Mouse (Mus musculus): ENCODE measurements at regions not wholly inside any gene's neighbourhood (a gene's known extent, or its start where the extent isn't known, plus 50 kb on each side); places are given as distances from the start of the nearest gene placed in this dataset.

DNA sequence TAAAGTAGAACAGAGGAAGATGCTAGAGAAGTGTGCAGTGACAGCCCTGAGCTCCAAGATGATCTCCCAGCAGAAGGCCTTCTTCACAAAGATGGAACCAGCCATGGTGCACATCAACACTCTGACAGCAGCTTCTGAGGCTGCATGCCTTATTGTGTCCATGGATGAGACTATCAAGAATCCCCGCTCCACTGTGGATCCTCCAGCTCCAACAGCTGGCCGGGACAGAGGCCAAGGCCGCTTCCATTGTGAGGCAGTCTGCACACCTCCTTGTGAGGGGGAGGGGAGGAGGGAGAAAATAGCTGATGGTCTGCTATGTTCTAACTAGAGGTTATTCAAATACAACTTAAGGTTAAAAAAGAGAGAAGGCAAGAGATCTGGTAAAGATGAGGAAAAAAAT lies 231.4 kb upstream of the Rack1 start:
- H3K4me3 ChIP-seq (ENCODE audit: low read depth, low read length): no peak overlapping the region
- H3K9me3 ChIP-seq (ENCODE audit: control insufficient read depth, low read length): no peaks in the 10 kb centered on the region
- H3K4me1 ChIP-seq (replicated peaks; ENCODE audit: control insufficient read depth, insufficient read depth): no peaks in the 10 kb centered on the region
- WGBS: 76% methylated on average over 3 of the region's 3 CpGs
- H3K9ac ChIP-seq (ENCODE audit: low read length): no peak overlapping the region
- DNase-seq (ENCODE audit: low spot score) (no peak), ATAC-seq (ENCODE audit: low FRiP score, low TSS enrichment) (no peak)
- H3K27ac ChIP-seq (replicated peaks): no peak overlapping the region
- H3K4me2 ChIP-seq (replicated peaks; ENCODE audit: low read depth): no peak overlapping the region
- TF ChIP-seq EP300 (optimal IDR thresholded peaks at IDR 0.05): no peak
- no peak for TF ChIP-seq CTCF (IDR thresholded peaks at IDR 0.05; ENCODE audit: low read depth)
- H3K36me3 ChIP-seq (ENCODE audit: control insufficient read depth, insufficient read depth, low read length): no peaks in the 10 kb centered on the region
- no peaks in the 10 kb centered on the region for H3K27me3 ChIP-seq (ENCODE audit: control insufficient read depth, insufficient read depth, low read length)

DNA sequence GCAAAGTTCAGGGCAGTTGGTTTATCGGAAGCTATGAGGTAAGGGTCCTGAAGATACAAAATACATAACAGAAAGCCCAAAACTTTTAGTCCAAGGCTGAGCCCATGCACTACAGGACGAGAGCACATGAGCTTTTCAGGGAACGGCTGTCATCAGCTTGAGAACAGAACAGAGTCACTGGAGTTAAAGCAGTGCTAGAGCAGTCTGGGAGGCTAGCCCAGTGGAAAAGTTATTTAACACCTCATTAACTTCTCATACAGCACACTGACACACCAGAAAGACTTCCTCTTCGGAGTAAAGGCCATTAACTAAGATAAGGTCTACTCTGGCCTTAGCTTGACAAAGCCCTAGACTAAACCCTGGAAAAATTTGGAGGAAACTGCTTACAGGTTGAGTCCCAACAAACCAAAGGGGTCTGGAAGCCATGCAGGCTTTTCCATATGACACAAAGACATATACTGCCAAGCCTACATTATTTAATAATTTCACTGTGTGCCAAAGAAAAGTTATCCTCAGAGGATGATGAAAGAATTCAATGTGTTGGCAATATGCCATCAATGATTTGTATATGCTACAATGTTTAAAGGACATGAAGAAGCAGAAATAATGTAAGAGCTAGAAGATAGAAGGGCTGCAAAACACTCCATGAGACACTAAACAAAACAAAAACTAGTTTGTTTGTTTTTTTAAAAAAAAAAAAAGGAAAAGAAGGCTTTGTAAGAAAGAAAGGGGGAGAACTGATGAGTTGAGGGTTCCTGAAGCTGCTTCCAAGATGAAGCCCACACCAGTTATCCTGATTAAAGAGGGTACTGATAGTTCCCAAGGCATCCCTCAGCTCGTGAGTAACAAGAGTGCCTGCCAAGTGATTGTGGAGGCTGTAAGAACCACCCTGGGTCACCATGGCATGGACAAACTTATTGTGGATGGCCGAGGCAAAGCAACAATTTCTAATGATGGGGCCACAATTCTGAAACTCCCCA lies 232.3 kb upstream of the Rack1 start:
- TF ChIP-seq EP300 (optimal IDR thresholded peaks at IDR 0.05) (no peak), CTCF (IDR thresholded peaks at IDR 0.05; ENCODE audit: low read depth) (no peak)
- Histone ChIP-seq H3K9me3 (ENCODE audit: control insufficient read depth, low read length) (no peaks in the 10 kb centered on the region), H3K27ac (replicated peaks) (no peak overlapping the region), H3K36me3 (ENCODE audit: control insufficient read depth, insufficient read depth, low read length) (no peaks in the 10 kb centered on the region), H3K4me3 (ENCODE audit: low read depth, low read length) (no peak overlapping the region), H3K9ac (ENCODE audit: low read length) (no peak overlapping the region), H3K27me3 (ENCODE audit: control insufficient read depth, insufficient read depth, low read length) (no peaks in the 10 kb centered on the region), H3K4me2 (replicated peaks; ENCODE audit: low read depth) (no peak overlapping the region), H3K4me1 (replicated peaks; ENCODE audit: control insufficient read depth, insufficient read depth) (no peaks in the 10 kb centered on the region)
- DNase-seq (ENCODE audit: low spot score) (no peak), ATAC-seq (ENCODE audit: low FRiP score, low TSS enrichment) (no peak)
- 57% methylated on average over 6 of the region's 6 CpGs for WGBS

DNA sequence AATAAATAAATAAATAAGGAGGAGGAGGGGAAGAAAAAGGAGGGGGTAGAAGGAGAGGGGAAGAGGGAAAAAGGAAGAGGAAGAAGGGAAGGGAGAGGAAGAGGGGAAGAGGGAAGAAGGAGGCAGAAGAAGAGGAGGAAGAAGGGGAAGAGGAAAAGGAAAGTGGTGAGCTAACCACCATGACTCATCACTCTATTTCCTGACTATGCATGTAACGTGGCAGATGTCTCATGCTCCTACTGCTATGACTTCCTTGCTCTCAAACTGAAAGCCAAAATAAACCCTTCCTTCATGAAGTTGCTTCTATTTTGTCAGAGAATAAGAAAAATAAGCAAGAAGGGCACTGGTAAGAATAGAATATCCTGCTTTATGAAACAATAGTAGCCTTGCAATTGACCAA lies 242.1 kb upstream of the Rack1 start:
- Histone ChIP-seq H3K4me2 (replicated peaks; ENCODE audit: low read depth) (no peak overlapping the region), H3K27me3 (ENCODE audit: control insufficient read depth, insufficient read depth, low read length) (no peaks in the 10 kb centered on the region), H3K9me3 (ENCODE audit: control insufficient read depth, low read length) (no peaks in the 10 kb centered on the region), H3K9ac (ENCODE audit: low read length) (no peak overlapping the region), H3K4me3 (ENCODE audit: low read depth, low read length) (no peak overlapping the region), H3K36me3 (ENCODE audit: control insufficient read depth, insufficient read depth, low read length) (no peaks in the 10 kb centered on the region), H3K4me1 (replicated peaks; ENCODE audit: control insufficient read depth, insufficient read depth) (no peaks in the 10 kb centered on the region), H3K27ac (replicated peaks) (no peak overlapping the region)
- no peak for ATAC-seq (ENCODE audit: low FRiP score, low TSS enrichment)
- no peak for DNase-seq (ENCODE audit: low spot score)
- WGBS: 55% methylated on average over 1 of the region's 1 CpGs
- TF ChIP-seq CTCF (IDR thresholded peaks at IDR 0.05; ENCODE audit: low read depth): no peak

DNA sequence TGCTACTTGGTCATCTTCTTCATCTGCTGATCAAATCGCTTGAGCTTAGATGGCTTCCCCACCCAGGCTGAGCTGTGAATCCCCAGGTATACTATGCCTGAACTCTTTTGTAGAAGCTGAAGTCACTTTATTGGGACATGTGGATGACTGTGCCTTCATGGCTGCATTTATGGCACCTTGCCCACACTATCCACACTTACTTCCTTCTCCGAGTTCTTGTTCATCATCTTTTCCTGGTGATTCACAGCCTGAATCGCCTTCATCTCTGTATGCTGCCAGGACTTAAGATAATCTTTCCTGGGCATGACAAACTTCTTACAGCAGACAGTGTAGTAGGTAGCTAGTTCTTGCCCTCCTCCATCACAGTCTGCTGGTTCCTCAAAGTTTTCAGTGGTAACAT lies 248.1 kb upstream of the Rack1 start:
- Histone ChIP-seq H3K4me2 (replicated peaks; ENCODE audit: low read depth) (no peak overlapping the region), H3K4me1 (replicated peaks; ENCODE audit: control insufficient read depth, insufficient read depth) (no peaks in the 10 kb centered on the region), H3K9me3 (ENCODE audit: control insufficient read depth, low read length) (no peaks in the 10 kb centered on the region), H3K36me3 (ENCODE audit: control insufficient read depth, insufficient read depth, low read length) (no peaks in the 10 kb centered on the region), H3K27me3 (ENCODE audit: control insufficient read depth, insufficient read depth, low read length) (no peaks in the 10 kb centered on the region), H3K4me3 (ENCODE audit: low read depth, low read length) (no peak overlapping the region), H3K9ac (ENCODE audit: low read length) (no peak overlapping the region), H3K27ac (replicated peaks) (no peak overlapping the region)
- WGBS: 80% methylated on average over 3 of the region's 3 CpGs
- TF ChIP-seq CTCF (IDR thresholded peaks at IDR 0.05; ENCODE audit: low read depth): no peak
- TF ChIP-seq EP300 (optimal IDR thresholded peaks at IDR 0.05): no peak
- DNase-seq (ENCODE audit: low spot score): no peak
- no peak for ATAC-seq (ENCODE audit: low FRiP score, low TSS enrichment)

DNA sequence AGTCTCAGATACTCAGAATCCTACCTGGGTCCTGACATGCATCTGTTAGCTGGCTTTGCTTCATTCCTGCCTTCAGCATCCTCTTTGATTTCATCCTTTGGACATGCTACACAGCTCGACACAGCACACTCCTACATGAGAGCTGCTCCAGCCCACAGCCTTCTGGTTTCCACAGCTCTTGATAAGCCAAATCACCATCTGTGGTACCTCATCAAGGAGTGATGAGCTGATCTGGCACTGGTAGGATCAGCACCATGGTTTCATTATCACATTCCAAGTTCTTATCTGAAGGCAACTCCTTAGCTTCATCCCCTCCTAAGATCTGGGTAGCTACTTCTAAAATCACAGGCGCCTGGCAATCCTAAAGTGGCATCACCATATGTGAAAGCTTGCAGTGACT lies 248.9 kb upstream of the Rack1 start:
- no peak for TF ChIP-seq CTCF (IDR thresholded peaks at IDR 0.05; ENCODE audit: low read depth)
- no peak for TF ChIP-seq EP300 (optimal IDR thresholded peaks at IDR 0.05)
- Histone ChIP-seq H3K36me3 (ENCODE audit: control insufficient read depth, insufficient read depth, low read length) (no peaks in the 10 kb centered on the region), H3K4me2 (replicated peaks; ENCODE audit: low read depth) (no peak overlapping the region), H3K4me1 (replicated peaks; ENCODE audit: control insufficient read depth, insufficient read depth) (no peaks in the 10 kb centered on the region), H3K27me3 (ENCODE audit: control insufficient read depth, insufficient read depth, low read length) (no peaks in the 10 kb centered on the region), H3K4me3 (ENCODE audit: low read depth, low read length) (no peak overlapping the region), H3K9ac (ENCODE audit: low read length) (no peak overlapping the region), H3K9me3 (ENCODE audit: control insufficient read depth, low read length) (no peaks in the 10 kb centered on the region), H3K27ac (replicated peaks) (no peak overlapping the region)
- WGBS: 70% methylated on average over 2 of the region's 2 CpGs
- no peak for DNase-seq (ENCODE audit: low spot score)
- ATAC-seq (ENCODE audit: low FRiP score, low TSS enrichment): no peak

DNA sequence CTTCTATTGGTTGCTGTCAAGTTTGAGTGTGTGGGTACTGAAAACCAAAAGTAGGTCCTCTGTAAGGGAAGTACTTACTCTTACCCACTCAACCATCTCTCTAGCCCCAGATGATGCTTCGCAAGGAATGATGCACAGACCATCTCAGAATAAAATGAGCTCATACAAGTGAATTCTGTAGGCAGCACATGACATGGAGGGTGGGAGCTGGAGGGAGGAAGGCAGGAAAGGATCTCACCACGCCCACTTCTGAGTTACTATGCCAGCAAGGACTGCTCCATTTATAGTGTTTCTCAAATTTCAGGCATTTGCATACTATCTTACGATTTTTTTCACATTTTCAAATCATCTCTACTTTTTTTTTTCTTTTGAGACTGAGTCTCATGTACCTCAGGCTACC lies 273.8 kb upstream of the Rack1 start:
- Histone ChIP-seq H3K9ac (ENCODE audit: low read length) (no peak overlapping the region), H3K4me1 (replicated peaks; ENCODE audit: control insufficient read depth, insufficient read depth) (no peaks in the 10 kb centered on the region), H3K9me3 (ENCODE audit: control insufficient read depth, low read length) (no peaks in the 10 kb centered on the region), H3K27ac (replicated peaks) (no peak overlapping the region), H3K4me2 (replicated peaks; ENCODE audit: low read depth) (no peak overlapping the region), H3K4me3 (ENCODE audit: low read depth, low read length) (no peak overlapping the region), H3K27me3 (ENCODE audit: control insufficient read depth, insufficient read depth, low read length) (no peaks in the 10 kb centered on the region), H3K36me3 (ENCODE audit: control insufficient read depth, insufficient read depth, low read length) (no peaks in the 10 kb centered on the region)
- ATAC-seq (ENCODE audit: low FRiP score, low TSS enrichment): no peak
- no peak for TF ChIP-seq EP300 (optimal IDR thresholded peaks at IDR 0.05)
- TF ChIP-seq CTCF (IDR thresholded peaks at IDR 0.05; ENCODE audit: low read depth): no peak
- DNase-seq (ENCODE audit: low spot score): no peak
- WGBS: 71% methylated on average over 3 of the region's 3 CpGs

All from stomach, postnatal 0 days (tissue).